Mouse (Mus musculus) layer of hippocampus, postnatal 36 days (tissue): Measurements from ENCODE around the gene Ptprg. TPM values are rescaled to one million over a fixed set of nuclear protein-coding genes. Genes with fewer than 3 reads are reported as not detected.
A peak's percentile ranks its signal among the peaks of the same experiment; 100 is the strongest.

Experiments used
- DNase-seq, 2 experiments: peaks; one replicate each; pipeline ENCODE4 v3.0.0; 2022
- total RNA-seq, 2 experiments: library from RNA; stranded (reverse); gene quantifications; 2 replicates each; pipeline ENCODE4 v1.2.3; 2021

The Ptprg gene
- total RNA-seq, 2 experiments from 2014 or later: 106 to 107 TPM

- DNase-seq: no peak
Measured at GRCm38 (mm10) chr14:12062628-12063360, 509.5 kb downstream of the Ptprg start.

- no peak for DNase-seq
Measured at GRCm38 (mm10) chr14:12065001-12065400, 511.7 kb downstream of the Ptprg start.

- no peak for DNase-seq
Measured at GRCm38 (mm10) chr14:12065736-12066135, 512.4 kb downstream of the Ptprg start.

GRCm38 (mm10) chr14:12069707-12070106 lies 516.4 kb downstream of the Ptprg start:
- DNase-seq: no peak

GRCm38 (mm10) chr14:12070361-12070760 lies 517.0 kb downstream of the Ptprg start:
- no peak for DNase-seq

GRCm38 (mm10) chr14:12070856-12071465 lies 517.6 kb downstream of the Ptprg start:
- no peak for DNase-seq

- DNase-seq: no peak
Measured at GRCm38 (mm10) chr14:12072026-12072861, 518.9 kb downstream of the Ptprg start.

GRCm38 (mm10) chr14:12073408-12074107 lies 520.2 kb downstream of the Ptprg start:
- no peak for DNase-seq

- no peak for DNase-seq
Measured at GRCm38 (mm10) chr14:12077193-12077592, 523.9 kb downstream of the Ptprg start.

- DNase-seq: peak; percentile 30 to 34
Measured at GRCm38 (mm10) chr14:12079250-12079649, 525.9 kb downstream of the Ptprg start.

GRCm38 (mm10) chr14:12079833-12080401 lies 526.6 kb downstream of the Ptprg start:
- no peak for DNase-seq

GRCm38 (mm10) chr14:12082131-12082921 lies 529.0 kb downstream of the Ptprg start:
- no peak for DNase-seq

GRCm38 (mm10) chr14:12084076-12084475 lies 530.7 kb downstream of the Ptprg start:
- no peak for DNase-seq

GRCm38 (mm10) chr14:12085078-12085477 lies 531.7 kb downstream of the Ptprg start:
- no peak for DNase-seq

- no peak for DNase-seq
Measured at GRCm38 (mm10) chr14:12086167-12086566, 532.8 kb downstream of the Ptprg start.

GRCm38 (mm10) chr14:12089954-12090353 lies 536.6 kb downstream of the Ptprg start:
- no peak for DNase-seq

GRCm38 (mm10) chr14:12091730-12092129 lies 538.4 kb downstream of the Ptprg start:
- no peak for DNase-seq

- no peak for DNase-seq
Measured at GRCm38 (mm10) chr14:12099390-12100333, 546.3 kb downstream of the Ptprg start.

GRCm38 (mm10) chr14:12102389-12103325 lies 549.3 kb downstream of the Ptprg start:
- no peak for DNase-seq
